Mouse (Mus musculus): ENCODE results near the gene Bahcc1. TPM values are rescaled to one million over a fixed set of nuclear protein-coding genes. Genes with fewer than 3 reads are reported as not detected.
A peak's percentile ranks its signal among the peaks of the same experiment; 100 is the strongest.

The Bahcc1 gene
- total and polyA plus RNA-seq, 3 experiments: 0.04 TPM; not detected in 2

DNA sequence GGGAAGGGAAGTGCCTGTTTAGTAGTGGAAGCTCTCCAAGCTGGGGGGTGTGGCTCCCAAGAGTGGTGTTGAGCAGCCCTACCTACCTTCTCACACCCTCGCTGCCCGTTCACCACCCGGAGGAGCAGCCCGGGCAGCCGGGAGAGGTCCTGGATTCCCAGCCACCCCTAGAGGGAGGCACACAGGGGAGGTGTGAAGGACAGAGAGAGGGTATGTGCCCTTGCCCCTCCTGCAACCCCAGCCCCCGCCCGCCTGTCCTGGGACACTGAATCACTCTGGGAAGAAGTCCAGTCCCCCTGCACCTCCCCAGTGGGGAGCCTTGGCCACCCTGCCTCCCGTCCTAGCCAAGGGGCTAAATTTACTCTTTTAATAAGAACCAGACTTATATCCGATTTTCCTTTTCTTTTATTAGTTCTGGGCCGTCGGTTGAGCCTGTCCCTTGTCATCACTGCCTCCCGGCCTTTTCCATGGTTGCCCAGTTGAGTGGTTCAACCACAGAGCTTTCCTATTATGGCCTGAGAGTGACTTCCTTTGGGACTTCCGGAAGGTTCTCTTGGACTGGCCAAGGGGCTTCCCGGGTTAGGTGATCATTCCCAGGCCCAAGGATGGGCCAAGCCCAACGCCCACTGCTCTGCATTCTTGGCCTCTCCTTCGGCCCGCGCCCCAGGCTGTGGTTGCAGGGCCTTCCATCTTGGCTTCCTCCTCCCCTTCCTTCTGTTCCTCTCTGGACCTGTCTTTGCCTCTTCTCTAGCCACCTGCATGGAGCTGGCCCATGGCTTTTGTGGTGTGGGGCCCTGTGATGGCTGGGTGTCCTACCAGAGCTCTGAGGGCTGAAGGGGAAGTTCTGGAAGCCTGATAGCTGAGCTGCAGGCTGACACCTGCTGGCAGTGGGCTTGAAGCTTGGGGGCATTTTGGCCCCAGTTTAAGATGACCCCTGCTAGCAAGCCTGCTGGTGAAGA, 18.5 kb downstream of the Bahcc1 start:
- dilution Hi-C loops (cut with MboI; ENCODE audit: extremely low pct_ligation_motif_present, extremely low pct_unique_long_range_greater_than_20kb, low sequenced_read_pairs): no loop called here
- Histone ChIP-seq H3K27me3 (replicated peaks) (peaks cover 86% of the 10 kb centered on the region), H3K4me2 (ENCODE audit: insufficient read depth, low read depth, poor library complexity, severe bottlenecking) (no peak overlapping the region)

DNA sequence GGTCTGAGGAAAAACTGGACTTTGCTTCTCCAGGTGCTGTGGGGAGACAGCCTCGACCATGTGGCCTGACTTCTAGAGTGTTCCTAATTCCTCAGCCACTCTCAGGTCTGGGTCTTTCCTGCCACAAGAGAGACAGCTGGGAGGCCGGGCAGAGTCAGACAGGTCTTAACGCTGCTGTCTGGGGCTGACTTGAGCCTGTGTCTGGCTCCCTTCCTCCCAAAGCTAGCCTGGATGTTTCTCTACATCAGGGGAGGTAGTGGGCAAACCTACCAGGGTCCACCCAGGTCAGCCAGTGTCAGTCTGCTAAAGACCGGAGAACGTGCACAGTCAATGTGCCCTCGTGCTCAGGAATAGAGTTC, 19.2 kb downstream of the Bahcc1 start:
- dilution Hi-C loops (cut with MboI; ENCODE audit: extremely low pct_ligation_motif_present, extremely low pct_unique_long_range_greater_than_20kb, low sequenced_read_pairs) (no loop called here), in situ Hi-C loops (cut with MboI; ENCODE audit: low pct_ligation_motif_present, low pct_unique_long_range_greater_than_20kb, low sequenced_read_pairs) (no loop called here)
- Histone ChIP-seq H3K4me2 (ENCODE audit: insufficient read depth, low read depth, poor library complexity, severe bottlenecking) (no peak overlapping the region), H3K27ac (ENCODE audit: insufficient read depth, low read depth) (no peak overlapping the region), H3K36me3 (replicated peaks in 1 of 2; ENCODE audit: control insufficient read depth in 1 of 2, insufficient read depth in 1 of 2, low read length in 1 of 2) (no peaks in the 10 kb centered on the region), H3K4me1 (ENCODE audit: control insufficient read depth in 1 of 2, insufficient read depth in 2 of 2) (peaks cover 5 to 10% of the 10 kb centered on the region in 2 experiments), H3K79me2 (replicated peaks; ENCODE audit: control insufficient read depth, extremely low read depth, insufficient read depth, poor library complexity, severe bottlenecking) (no peaks in the 10 kb centered on the region), H3K9ac (ENCODE audit: insufficient read depth, low read depth) (no peak overlapping the region), H3K9me3 (replicated peaks; ENCODE audit: low read length) (no peaks in the 10 kb centered on the region), H3K27me3 (replicated peaks) (peaks cover 84% of the 10 kb centered on the region), H3K4me3 (replicated peaks in 1 of 3; ENCODE audit: low read depth in 2 of 3, low read length in 2 of 3, poor library complexity in 1 of 3) (no peak overlapping the region)
- TF ChIP-seq BHLHE40 (IDR thresholded peaks at IDR 0.05; ENCODE audit: low read depth, low read length): no peak
- TF ChIP-seq ETS1 (conservative IDR thresholded peaks at IDR 0.05; ENCODE audit: low read depth, low read length): no peak
- no peak for TF ChIP-seq IRF4 (IDR thresholded peaks at IDR 0.05; ENCODE audit: low read depth, low read length)
- no peak for TF ChIP-seq POLR2AphosphoS2 (IDR thresholded peaks at IDR 0.05; ENCODE audit: low read depth, low read length)
- TF ChIP-seq JUND (conservative IDR thresholded peaks at IDR 0.05; ENCODE audit: low read depth, low read length): no peak
- TF ChIP-seq EP300 (IDR thresholded peaks at IDR 0.05; ENCODE audit: low read length): no peak
- no peak for TF ChIP-seq PAX5 (IDR thresholded peaks at IDR 0.05; ENCODE audit: low read length)
- TF ChIP-seq SIN3A (IDR thresholded peaks at IDR 0.05; ENCODE audit: low read length): no peak
- TF ChIP-seq MEF2A (IDR thresholded peaks at IDR 0.05; ENCODE audit: borderline replicate concordance, low read depth, low read length): no peak
- no peak for TF ChIP-seq MAX (IDR thresholded peaks at IDR 0.05; ENCODE audit: low read length)
- no peak for TF ChIP-seq ZNF384 (IDR thresholded peaks at IDR 0.05; ENCODE audit: low read depth, low read length)
- TF ChIP-seq NELFE (IDR thresholded peaks at IDR 0.05; ENCODE audit: low read depth, low read length): no peak
- TF ChIP-seq TBP (conservative IDR thresholded peaks at IDR 0.05; ENCODE audit: low read depth, low read length): no peak
- TF ChIP-seq E2F4 (IDR thresholded peaks at IDR 0.05; ENCODE audit: insufficient replicate concordance, low read depth, low read length): no peak
- no peak for TF ChIP-seq NRF1 (IDR thresholded peaks at IDR 0.05; ENCODE audit: low read depth, low read length)
- no peak for TF ChIP-seq HCFC1 (IDR thresholded peaks at IDR 0.05; ENCODE audit: low read depth, low read length)
- no peak for TF ChIP-seq KAT2A (IDR thresholded peaks at IDR 0.05; ENCODE audit: insufficient replicate concordance, low read length)
- TF ChIP-seq TCF12 (IDR thresholded peaks at IDR 0.05; ENCODE audit: low read depth, low read length): no peak
- DNase-seq (ENCODE audit: extremely low read depth): no peak

More for the DNA sequence above, 18.5 kb downstream of the Bahcc1 start:
- in situ Hi-C loops (cut with MboI; ENCODE audit: low pct_ligation_motif_present, low pct_unique_long_range_greater_than_20kb, low sequenced_read_pairs): no loop called here
- Histone ChIP-seq H3K27ac (ENCODE audit: insufficient read depth, low read depth) (no peak overlapping the region), H3K9me3 (replicated peaks; ENCODE audit: low read length) (no peaks in the 10 kb centered on the region), H3K9ac (ENCODE audit: insufficient read depth, low read depth) (no peak overlapping the region), H3K4me3 (replicated peaks in 1 of 3; ENCODE audit: low read depth in 2 of 3, low read length in 2 of 3, poor library complexity in 1 of 3) (no peak overlapping the region), H3K79me2 (replicated peaks; ENCODE audit: control insufficient read depth, extremely low read depth, insufficient read depth, poor library complexity, severe bottlenecking) (no peaks in the 10 kb centered on the region), H3K36me3 (replicated peaks in 1 of 2; ENCODE audit: control insufficient read depth in 1 of 2, insufficient read depth in 1 of 2, low read length in 1 of 2) (no peaks in the 10 kb centered on the region), H3K4me1 (ENCODE audit: control insufficient read depth in 1 of 2, insufficient read depth in 2 of 2) (peaks cover 0 to 5% of the 10 kb centered on the region in 2 experiments; a peak in 1 of 4 replicates)
- DNase-seq (ENCODE audit: extremely low read depth): no peak
- TF ChIP-seq HCFC1 (IDR thresholded peaks at IDR 0.05; ENCODE audit: low read depth, low read length) (no peak), SMC3 (IDR thresholded peaks at IDR 0.05; ENCODE audit: low read depth, low read length) (peak; percentile 34), JUND (conservative IDR thresholded peaks at IDR 0.05; ENCODE audit: low read depth, low read length) (no peak), IRF4 (IDR thresholded peaks at IDR 0.05; ENCODE audit: low read depth, low read length) (no peak), CTCF (conservative IDR thresholded peaks at IDR 0.05 in 1 of 2, IDR thresholded peaks at IDR 0.05 in 1 of 2; ENCODE audit: low read depth in 2 of 2, low read length in 2 of 2) (peak in 1 of 2 experiments; percentile 47; a peak in 2 of 4 replicates), NRF1 (IDR thresholded peaks at IDR 0.05; ENCODE audit: low read depth, low read length) (no peak), RAD21 (IDR thresholded peaks at IDR 0.05; ENCODE audit: low read depth, low read length) (peak; percentile 26), TBP (conservative IDR thresholded peaks at IDR 0.05; ENCODE audit: low read depth, low read length) (no peak)
